Mouse (Mus musculus): Measurements from ENCODE around the gene Cab39l.

DNA sequence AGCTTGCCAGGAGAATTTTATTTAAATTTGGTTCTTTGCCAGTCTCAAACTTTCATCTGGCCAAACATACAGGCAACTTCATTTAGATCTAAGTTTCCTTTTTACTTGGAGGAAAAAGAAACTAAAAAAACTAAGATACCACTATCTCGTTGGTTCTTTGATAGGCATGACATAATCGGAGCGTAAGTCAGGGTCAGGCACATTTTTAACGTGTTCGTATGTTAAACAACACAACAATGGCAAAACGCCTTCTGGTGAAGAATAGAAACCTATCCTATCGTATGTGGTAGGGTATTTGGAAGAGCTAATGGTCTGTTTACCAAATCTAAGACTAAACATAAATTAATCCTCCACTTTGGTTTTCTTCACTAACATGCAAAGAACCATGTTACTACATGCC lies 733 bp upstream of the Cab39l start:
- TF ChIP-seq MAFK (IDR thresholded peaks at IDR 0.05; ENCODE audit: insufficient replicate concordance, low read length): no peak
- no peak for TF ChIP-seq POLR2A (IDR thresholded peaks at IDR 0.05; ENCODE audit: low read depth, low read length)
- no peak for TF ChIP-seq CTCF (conservative IDR thresholded peaks at IDR 0.05 in 1 of 2, IDR thresholded peaks at IDR 0.05 in 1 of 2; ENCODE audit: low read depth in 2 of 2, low read length in 2 of 2)
- TF ChIP-seq HCFC1 (IDR thresholded peaks at IDR 0.05; ENCODE audit: low read depth, low read length): no peak
- TF ChIP-seq MAZ (IDR thresholded peaks at IDR 0.05; ENCODE audit: low read depth, low read length): no peak
- no peak for TF ChIP-seq POLR2AphosphoS2 (IDR thresholded peaks at IDR 0.05; ENCODE audit: low read depth, low read length)
- TF ChIP-seq CHD2 (IDR thresholded peaks at IDR 0.05; ENCODE audit: low read length): no peak
- no peak for TF ChIP-seq USF1 (IDR thresholded peaks at IDR 0.05; ENCODE audit: low read depth, low read length)
- TF ChIP-seq ZNF384 (IDR thresholded peaks at IDR 0.05; ENCODE audit: low read depth, low read length): no peak
- TF ChIP-seq MAX (IDR thresholded peaks at IDR 0.05; ENCODE audit: low read length): no peak; the same call in 1 of the 2 replicates
- TF ChIP-seq USF2 (conservative IDR thresholded peaks at IDR 0.05; ENCODE audit: low read depth, low read length): no peak
- peak; percentile 14; the same call in 1 of the 2 replicates for TF ChIP-seq MXI1 (IDR thresholded peaks at IDR 0.05; ENCODE audit: low read depth, low read length)
- no peak for TF ChIP-seq SMC3 (IDR thresholded peaks at IDR 0.05; ENCODE audit: low read depth, low read length)
